26 mouse cellular contexts compared by ENCODE assay signal in genomic region chrX:143849969-143850368, GRCm38 (mm10). TPM values are rescaled to one million over a fixed set of nuclear protein-coding genes. Genes with fewer than 3 reads are reported as not detected.
"Had no signal": no experiment of that assay in that cellular context is flagged by ENCODE, and none has a peak within 500 bp of the region (broad histone marks: within the 10 kb centered on the region; RNA-seq: fewer than 3 reads in every experiment).

No protein-coding gene starts in this region.

- DNase-seq: gastrocnemius, adult 2 months; gastrocnemius, postnatal 10 days; gastrocnemius, postnatal 25 days; heart, adult 18-20 months; heart, postnatal 10 days; heart, postnatal 4 days; kidney, adult 18-20 months; kidney, adult 8-10 months; kidney, postnatal 10 days; kidney, postnatal 25 days; kidney, postnatal 4 days had no signal

- H3K27ac ChIP-seq: gastrocnemius, adult 2 months; hindbrain, embryonic 10.5 days; hindbrain, embryonic 12.5 days; hindbrain, embryonic 14.5 days; intestine, embryonic 15.5 days; layer of hippocampus, adult 2 months; left cerebral cortex, adult 2 months; limb, embryonic 13.5 days; limb, embryonic 15.5 days; liver, embryonic 12.5 days; liver, embryonic 14.5 days had no signal

- H3K4me3 ChIP-seq: gastrocnemius, adult 2 months; heart, embryonic 12.5 days; hindbrain, embryonic 10.5 days; hindbrain, embryonic 12.5 days; intestine, embryonic 15.5 days; layer of hippocampus, adult 2 months; left cerebral cortex, adult 2 months; limb, embryonic 13.5 days; limb, embryonic 15.5 days; liver, embryonic 12.5 days had no signal

- H3K4me1 ChIP-seq: heart, embryonic 12.5 days; hindbrain, embryonic 10.5 days; hindbrain, embryonic 12.5 days; intestine, embryonic 15.5 days; limb, embryonic 13.5 days; limb, embryonic 15.5 days; liver, embryonic 12.5 days had no signal

- ATAC-seq: hindbrain, embryonic 16.5 days; inflammation-experienced regulatory T-cells, adult 6 months; intestine, embryonic 15.5 days; intestine, postnatal 0 days; liver, embryonic 12.5 days had no signal

RNA-seq across cellular contexts. Expression of gene Capn6, which starts 22.8 kb away (rescaled TPM):
- total RNA-seq: granulocyte monocyte progenitor cell, adult 5-6 weeks had no signal
- polyA plus RNA-seq: inflammation-experienced regulatory T-cells, adult 6 months had no signal
